Mouse (Mus musculus) bone marrow macrophage, adult 2 months (primary cell): ENCODE measurements around the gene Fastkd1.

ENCODE experiments used
- CTCF ChIP-seq: IDR thresholded peaks from 2 replicates; pipeline ENCODE4 v1.5.1; 2012; ENCODE audit warnings: low read depth, mild to moderate bottlenecking, low read length, moderate library complexity
- POLR2A ChIP-seq: IDR thresholded peaks from 2 replicates; pipeline ENCODE4 v1.6.1; 2012; ENCODE audit warnings: mild to moderate bottlenecking, low read depth, low read length, borderline replicate concordance

- TF ChIP-seq CTCF: no peak
- no peak for TF ChIP-seq POLR2A
Measured at GRCm38 (mm10) chr2:69712171-69712570, 1.1 kb downstream of the Fastkd1 start.
